Mouse (Mus musculus): ENCODE measurements at regions not wholly inside any gene's neighbourhood (a gene's known extent, or its start where the extent isn't known, plus 50 kb on each side); places are given as distances from the start of the nearest gene placed in this dataset.
"Not testable (repeated sequence)": the region's sequence is repeated elsewhere in the genome, so short reads cannot be mapped to it uniquely, and the experiment has no call there.

- no peak for DNase-seq
Measured at GRCm38 (mm10) chr13:5408226-5408804, 453.0 kb upstream of the Klf6 start.

GRCm38 (mm10) chr13:5412052-5412451, 449.2 kb upstream of the Klf6 start:
- no peak for DNase-seq

GRCm38 (mm10) chr13:5413009-5413408, 448.3 kb upstream of the Klf6 start:
- not testable (repeated sequence) for DNase-seq

GRCm38 (mm10) chr13:5424110-5424509, 437.2 kb upstream of the Klf6 start:
- no peak for DNase-seq

GRCm38 (mm10) chr13:5425491-5426232, 435.6 kb upstream of the Klf6 start:
- DNase-seq, result no peak

GRCm38 (mm10) chr13:5433652-5434051, 427.6 kb upstream of the Klf6 start:
- DNase-seq, result no peak

GRCm38 (mm10) chr13:5435131-5435530, 426.2 kb upstream of the Klf6 start:
- DNase-seq, result no peak

GRCm38 (mm10) chr13:5436191-5436590, 425.1 kb upstream of the Klf6 start:
- DNase-seq, result no peak

GRCm38 (mm10) chr13:5440454-5440853, 420.8 kb upstream of the Klf6 start:
- DNase-seq, result no peak

GRCm38 (mm10) chr13:5444759-5445478, 416.4 kb upstream of the Klf6 start:
- DNase-seq, result no peak

GRCm38 (mm10) chr13:5448601-5449000, 412.7 kb upstream of the Klf6 start:
- DNase-seq, result no peak

GRCm38 (mm10) chr13:5480779-5481178, 380.5 kb upstream of the Klf6 start:
- no peak for DNase-seq

- DNase-seq, result no peak
Measured at GRCm38 (mm10) chr13:5492266-5492665, 369.0 kb upstream of the Klf6 start.

- no peak for DNase-seq
Measured at GRCm38 (mm10) chr13:5497535-5497934, 363.7 kb upstream of the Klf6 start.

GRCm38 (mm10) chr13:5511784-5512183, 349.5 kb upstream of the Klf6 start:
- DNase-seq, result no peak

GRCm38 (mm10) chr13:5515552-5515951, 345.7 kb upstream of the Klf6 start:
- DNase-seq, result no peak

- DNase-seq, result no peak
Measured at GRCm38 (mm10) chr13:5516088-5516487, 345.2 kb upstream of the Klf6 start.

GRCm38 (mm10) chr13:5519181-5519580, 342.1 kb upstream of the Klf6 start:
- DNase-seq, result no peak

GRCm38 (mm10) chr13:5519600-5519999, 341.7 kb upstream of the Klf6 start:
- no peak for DNase-seq

- no peak for DNase-seq
Measured at GRCm38 (mm10) chr13:5527400-5527799, 333.9 kb upstream of the Klf6 start.

- no peak for DNase-seq
Measured at GRCm38 (mm10) chr13:5540321-5540720, 321.0 kb upstream of the Klf6 start.

GRCm38 (mm10) chr13:5545521-5545920, 315.8 kb upstream of the Klf6 start:
- DNase-seq, result no peak

GRCm38 (mm10) chr13:5546011-5546410, 315.3 kb upstream of the Klf6 start:
- no peak for DNase-seq

GRCm38 (mm10) chr13:5546937-5547336, 314.3 kb upstream of the Klf6 start:
- no peak for DNase-seq

Data from thymus, postnatal 14 days (tissue).